Mouse (Mus musculus): ENCODE data around the gene Metrn.

DNA sequence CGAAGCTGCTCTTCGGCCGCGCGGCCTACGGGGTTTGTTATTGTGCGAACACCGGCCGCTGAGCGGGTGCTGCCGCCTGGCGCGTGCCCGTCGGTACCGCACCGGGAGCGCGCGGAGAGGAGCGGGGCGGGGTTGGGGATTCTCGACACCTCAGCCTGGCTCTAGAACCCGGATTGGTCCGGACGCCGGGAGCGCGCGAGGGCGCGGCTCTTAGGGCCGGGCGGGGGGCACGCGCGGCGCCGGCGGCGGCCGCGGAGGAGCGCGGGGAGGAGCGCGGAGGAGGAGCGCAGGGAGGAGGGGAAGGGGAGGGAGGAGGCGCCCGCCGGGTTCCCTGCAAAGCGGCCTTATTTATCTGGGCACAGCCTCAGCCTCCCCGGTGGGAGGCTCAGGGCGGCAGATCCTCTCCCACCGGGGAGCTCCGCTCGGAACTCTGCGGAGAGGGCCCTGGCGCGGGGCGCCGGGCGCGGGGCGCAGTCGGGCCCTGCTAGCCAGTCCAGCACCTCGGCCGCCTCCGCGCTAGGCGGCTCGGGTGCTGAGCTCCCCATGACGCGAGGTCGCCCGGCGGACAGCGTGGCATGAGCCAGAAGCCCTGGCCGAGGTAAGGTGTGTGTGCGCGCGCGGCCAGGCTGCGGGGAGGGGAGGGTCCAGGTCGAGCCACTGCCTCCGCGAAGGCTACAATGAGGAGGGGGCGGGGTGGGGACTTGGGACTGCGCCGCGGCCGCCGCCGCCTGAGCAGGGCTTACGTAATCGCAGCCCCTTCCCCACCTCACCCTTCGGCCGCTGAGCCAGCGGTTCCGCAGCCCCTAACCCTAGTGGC lies 12.1 kb upstream of the Metrn start, which contains the start of gene Fbxl16:
- TF ChIP-seq POLR2A (IDR thresholded peaks at IDR 0.05; ENCODE audit: borderline replicate concordance, low read depth, low read length) (no peak), CTCF (IDR thresholded peaks at IDR 0.05; ENCODE audit: low read depth, low read length) (no peak)

Data from bone marrow macrophage, adult 2 months (primary cell).